Mouse (Mus musculus) lung, embryonic 14.5 days (tissue): ENCODE results near the gene Tead1. TPM values are rescaled to one million over a fixed set of nuclear protein-coding genes. Genes with fewer than 3 reads are reported as not detected.

ENCODE experiments used
- ATAC-seq: fragments of 200-750 bp; cut with Nextera tagmentation; 2 replicates; pipeline ENCODE4 v1.8.0; 2017; ENCODE audit warnings: mild to moderate bottlenecking, moderate TSS enrichment, moderate library complexity; ENCODE audit not compliant: insufficient read depth
- DNase-seq: peaks from one replicate; pipeline ENCODE4 v3.0.0-alpha.2; 2015
- H3K27ac ChIP-seq: fragments of 300-500 bp; sonication (generic); 2 replicates; pipeline ENCODE4 v1.5.1; 2014; ENCODE audit warnings: low read depth, mild to moderate bottlenecking, moderate library complexity
- H3K27me3 ChIP-seq: fragments of 300-500 bp; sonication (generic); 2 replicates; pipeline ENCODE4 v1.6.1; 2014; ENCODE audit warnings: low read length, control low read depth; ENCODE audit not compliant: insufficient read depth
- H3K36me3 ChIP-seq: fragments of 300-500 bp; sonication (generic); 2 replicates; pipeline ENCODE4 v1.6.1; 2014; ENCODE audit warnings: control low read depth; ENCODE audit not compliant: insufficient read depth
- H3K4me1 ChIP-seq: fragments of 300-500 bp; sonication (generic); 2 replicates; pipeline ENCODE4 v1.6.1; 2014; ENCODE audit warnings: antibody characterized with exemption, control low read depth; ENCODE audit not compliant: insufficient read depth
- H3K4me2 ChIP-seq: fragments of 300-500 bp; sonication (generic); 2 replicates; pipeline ENCODE4 v1.6.1; 2014; ENCODE audit warnings: mild to moderate bottlenecking
- H3K4me3 ChIP-seq: fragments of 300-500 bp; sonication (generic); 2 replicates; pipeline ENCODE4 v1.5.1; 2014; ENCODE audit warnings: low read depth, low read length
- H3K9ac ChIP-seq: fragments of 300-500 bp; sonication (generic); 2 replicates; pipeline ENCODE4 v1.6.1; 2014
- H3K9me3 ChIP-seq: fragments of 300-500 bp; sonication (generic); 2 replicates; pipeline ENCODE4 v1.6.1; 2016; ENCODE audit warnings: low read depth, low read length, control low read depth
- CTCF ChIP-seq: IDR thresholded peaks from 2 replicates; pipeline ENCODE4 v1.5.1; 2016; ENCODE audit warnings: antibody characterized with exemption, low read depth
- WGBS: fragments of 180-500 bp; shearing (Covaris S2); extraction: QIAGEN DNeasy Blood & Tissue Kit; methylation state at CpG from one replicate; pipeline ENCODE4 v1.1.7; 2014; 5-methylcytosine and 5-hydroxymethylcytosine counted together
- polyA plus RNA-seq: library from polyadenylated mRNA; unstranded; fragments of >200 nt; fragmentation: Nextera tagmentation; extraction: Ambion mirVana; gene quantifications from 2 replicates; pipeline ENCODE4 v1.2.1, GENCODE M21; 2014

Tead1 gene
- polyA plus RNA-seq, 1 experiment from 2014 or later, result 27.6 TPM

DNA sequence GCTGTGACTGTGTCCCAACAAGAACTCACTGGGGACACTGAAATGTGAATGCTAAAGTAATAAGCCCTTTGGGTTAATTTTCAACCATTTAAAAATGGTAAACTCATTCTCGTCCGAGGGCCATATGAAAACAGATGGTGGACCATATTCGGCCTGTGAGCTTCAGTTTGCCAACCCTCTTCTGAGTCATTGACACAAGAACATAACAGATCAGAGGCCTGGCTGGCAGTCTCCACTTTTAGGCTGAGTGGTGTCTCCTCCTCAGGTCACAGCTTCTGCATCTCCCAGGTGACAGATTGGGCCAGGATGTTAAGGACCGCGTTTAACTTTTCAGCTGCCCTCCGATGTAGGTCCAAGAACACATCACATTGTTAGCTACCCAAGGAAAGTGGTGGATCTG lies 37.6 kb downstream of the Tead1 start:
- DNase-seq, result no peak

DNA sequence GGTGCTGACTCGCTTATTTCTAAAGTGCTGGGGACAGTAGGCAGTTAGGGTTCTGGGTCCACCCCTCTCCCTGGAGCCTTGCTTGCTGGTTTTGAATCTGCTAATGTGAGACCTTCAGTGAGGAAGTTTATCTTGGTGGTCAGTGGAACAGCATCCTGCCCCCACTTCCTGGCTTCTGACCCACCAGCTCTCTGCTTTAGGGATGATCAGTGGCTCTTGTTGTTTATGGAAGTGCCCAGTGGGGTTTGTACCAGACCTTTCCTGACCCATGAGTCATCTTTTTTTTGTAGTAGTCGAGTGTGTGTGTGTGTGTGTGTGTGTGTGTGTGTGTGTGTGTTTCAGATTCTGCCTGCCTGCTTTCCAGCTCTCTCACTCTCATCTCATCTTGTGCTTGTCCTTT lies 38.6 kb downstream of the Tead1 start:
- ATAC-seq, result no peak
- Histone ChIP-seq H3K9me3 (no peaks in the 10 kb centered on the region), H3K27me3 (no peaks in the 10 kb centered on the region), H3K9ac (no peak overlapping the region), H3K4me1 (peaks cover 53% of the 10 kb centered on the region), H3K4me2 (no peak overlapping the region), H3K4me3 (no peak overlapping the region), H3K27ac (peak overlapping the region; percentile 52; the same call in 1 of the 2 replicates), H3K36me3 (no peaks in the 10 kb centered on the region)
- WGBS, result 29% methylated on average over 2 of the region's 2 CpGs
- no peak for TF ChIP-seq CTCF
- DNase-seq, result peak; percentile 47

More for the DNA sequence above, 37.6 kb downstream of the Tead1 start:
- H3K27me3 ChIP-seq, result no peaks in the 10 kb centered on the region
- H3K27ac ChIP-seq, result peak overlapping the region; percentile 16
- 50% methylated on average over 6 of the region's 6 CpGs for WGBS
- TF ChIP-seq CTCF, result no peak
- H3K4me3 ChIP-seq, result no peak overlapping the region
- H3K4me2 ChIP-seq, result no peak overlapping the region
- ATAC-seq, result no peak
- no peaks in the 10 kb centered on the region for H3K36me3 ChIP-seq
- H3K9ac ChIP-seq, result no peak overlapping the region
- peaks cover 51% of the 10 kb centered on the region for H3K4me1 ChIP-seq
- H3K9me3 ChIP-seq, result no peaks in the 10 kb centered on the region

- peak overlapping the region; percentile 92 for H3K27ac ChIP-seq
- H3K9me3 ChIP-seq, result no peaks in the 10 kb centered on the region
These were observed 40.5 kb downstream of the Tead1 start for GRCm38 (mm10) chr7:112719394-112720142.

DNA sequence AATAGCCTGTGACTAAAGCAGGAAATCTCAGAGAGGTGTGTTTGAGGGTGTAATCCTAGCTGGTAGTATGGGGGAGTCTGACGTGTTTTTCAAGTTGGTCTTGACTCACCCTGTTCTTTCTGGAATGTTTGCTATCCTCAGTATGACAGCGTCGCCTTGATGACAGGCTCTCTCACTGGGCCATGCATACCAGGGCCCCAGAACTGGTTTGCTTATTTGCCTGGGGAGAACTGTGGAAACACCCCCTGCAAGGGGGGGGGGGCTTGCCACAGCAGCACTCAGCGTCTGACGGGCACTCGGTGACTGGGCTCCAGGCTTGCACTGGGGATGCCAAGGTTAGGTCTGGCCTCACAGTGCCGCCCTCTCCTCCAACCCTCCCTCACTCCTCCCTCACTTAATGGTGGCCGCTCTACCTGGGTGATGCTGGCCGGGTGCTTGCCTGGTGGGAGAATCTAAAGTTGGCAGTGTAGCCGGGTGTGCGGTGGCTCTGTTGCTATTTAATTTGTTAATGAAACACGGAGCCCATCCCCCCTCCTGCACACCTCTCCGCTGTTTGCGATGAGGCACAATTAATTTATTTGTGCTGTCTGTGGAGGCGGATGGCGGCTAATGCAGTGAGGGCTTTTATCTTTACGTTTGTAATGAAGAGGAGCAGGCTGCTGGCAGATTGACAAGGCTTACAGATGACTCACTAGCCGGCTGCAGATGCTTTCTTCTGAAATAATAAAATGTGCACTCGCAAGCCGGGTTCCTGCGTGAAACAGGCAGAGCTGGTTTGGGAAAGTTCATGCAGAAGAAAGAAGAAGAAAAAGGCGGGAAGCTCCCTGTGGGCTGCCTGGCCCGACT lies 41.2 kb downstream of the Tead1 start:
- H3K4me2 ChIP-seq, result peak overlapping the region; percentile 61
- peaks cover 51% of the 10 kb centered on the region for H3K4me1 ChIP-seq
- H3K27me3 ChIP-seq, result no peaks in the 10 kb centered on the region
- peak overlapping the region; percentile 15 for H3K4me3 ChIP-seq
- WGBS, result 5% methylated on average over 23 of the region's 23 CpGs
- TF ChIP-seq CTCF, result no peak
- no peaks in the 10 kb centered on the region for H3K9me3 ChIP-seq
- H3K27ac ChIP-seq, result peak overlapping the region; percentile 92
- no peaks in the 10 kb centered on the region for H3K36me3 ChIP-seq
- peak overlapping the region; percentile 27 for H3K9ac ChIP-seq
- peak; percentile 87 for ATAC-seq
- peak; percentile 85 for DNase-seq

More at GRCm38 (mm10) chr7:112719394-112720142, 40.5 kb downstream of the Tead1 start:
- TF ChIP-seq CTCF, result no peak
- Histone ChIP-seq H3K4me1 (peaks cover 51% of the 10 kb centered on the region), H3K27me3 (no peaks in the 10 kb centered on the region), H3K4me2 (peak overlapping the region; percentile 61), H3K36me3 (no peaks in the 10 kb centered on the region), H3K9ac (no peak overlapping the region), H3K4me3 (0 out of 2 replicates have a peak overlapping the region, but pooled peaks have one; percentile 15)
- 9% methylated on average over 11 of the region's 11 CpGs for WGBS
- DNase-seq (peak; percentile 52), ATAC-seq (no peak)

DNA sequence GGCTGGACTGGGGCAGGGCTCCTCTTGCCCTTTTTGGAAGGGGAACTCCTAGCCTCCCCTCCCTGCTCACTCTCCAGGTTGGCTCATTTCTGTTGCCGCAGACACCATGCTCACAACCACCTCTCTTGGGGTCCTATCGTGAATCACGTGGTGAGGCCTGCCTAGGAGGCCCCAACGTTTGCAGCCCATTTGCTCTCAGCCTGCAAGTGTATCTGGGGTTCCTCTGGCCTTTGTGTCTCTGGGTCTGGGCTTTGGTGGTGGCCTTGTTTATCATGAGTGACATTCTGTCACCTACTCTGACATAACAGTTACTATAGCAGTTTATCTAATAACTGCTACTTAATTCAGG lies 41.8 kb downstream of the Tead1 start:
- no peaks in the 10 kb centered on the region for H3K9me3 ChIP-seq
- no peaks in the 10 kb centered on the region for H3K36me3 ChIP-seq
- no peak for DNase-seq
- H3K9ac ChIP-seq, result peak overlapping the region; percentile 27
- TF ChIP-seq CTCF, result no peak
- peak; percentile 15; the same call in 1 of the 2 replicates for ATAC-seq
- H3K27ac ChIP-seq, result peak overlapping the region; percentile 92
- WGBS, result 2% methylated on average over 4 of the region's 4 CpGs
- peaks cover 51% of the 10 kb centered on the region for H3K4me1 ChIP-seq
- no peaks in the 10 kb centered on the region for H3K27me3 ChIP-seq
- no peak overlapping the region for H3K4me3 ChIP-seq
- peak overlapping the region; percentile 61 for H3K4me2 ChIP-seq

DNA sequence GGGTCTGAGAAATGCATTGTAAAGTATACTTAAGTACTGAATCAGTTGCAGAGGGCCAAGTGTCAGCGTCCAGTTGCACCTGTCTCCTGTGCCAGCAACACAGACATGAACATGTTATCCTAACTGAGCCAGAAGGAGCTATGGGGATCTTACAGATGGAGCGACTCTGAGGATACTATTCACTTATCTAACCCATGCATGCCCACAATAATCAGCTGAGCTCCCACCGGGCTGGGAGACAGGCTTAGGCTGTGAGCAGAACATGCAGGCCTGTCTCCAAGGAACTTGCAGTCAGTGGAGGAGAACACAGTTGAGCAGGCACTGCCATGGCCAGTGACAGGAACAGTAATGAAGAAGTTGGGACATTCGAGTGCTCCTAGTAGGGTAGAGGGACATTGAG lies 42.7 kb downstream of the Tead1 start:
- Histone ChIP-seq H3K27me3 (no peaks in the 10 kb centered on the region), H3K4me2 (no peak overlapping the region), H3K9me3 (no peaks in the 10 kb centered on the region), H3K9ac (no peak overlapping the region), H3K4me3 (no peak overlapping the region), H3K4me1 (peaks cover 43% of the 10 kb centered on the region), H3K36me3 (no peaks in the 10 kb centered on the region), H3K27ac (no peak overlapping the region)
- ATAC-seq, result no peak
- no peak for DNase-seq
- WGBS, result 75% methylated on average over 4 of the region's 4 CpGs
- no peak for TF ChIP-seq CTCF

DNA sequence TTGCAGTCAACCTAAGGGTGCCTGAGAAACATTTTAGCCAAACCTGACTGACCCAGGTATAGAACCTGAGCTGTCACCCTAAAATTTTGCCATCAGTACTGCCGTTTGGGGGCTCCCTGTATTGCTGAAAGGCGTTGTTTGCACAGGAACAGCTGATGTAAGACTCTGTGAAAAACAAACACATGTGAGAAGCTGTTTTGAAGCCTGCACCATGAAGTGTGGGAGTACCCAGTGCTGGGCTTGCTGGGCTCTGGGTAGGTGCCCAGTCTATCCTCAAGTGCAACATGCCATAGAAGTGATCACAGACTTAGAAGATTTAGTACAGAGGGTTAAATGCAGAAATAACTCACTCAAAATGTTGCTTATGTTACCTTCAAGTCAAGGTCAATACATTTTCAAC lies 49.3 kb downstream of the Tead1 start:
- Histone ChIP-seq H3K4me1 (peaks cover 43% of the 10 kb centered on the region), H3K27me3 (no peaks in the 10 kb centered on the region), H3K36me3 (no peaks in the 10 kb centered on the region), H3K9me3 (no peaks in the 10 kb centered on the region), H3K4me3 (no peak overlapping the region), H3K27ac (0 out of 2 replicates have a peak overlapping the region, but pooled peaks have one; percentile 16), H3K9ac (no peak overlapping the region), H3K4me2 (no peak overlapping the region)
- WGBS, result 44% methylated on average over 2 of the region's 2 CpGs
- DNase-seq (no peak), ATAC-seq (no peak)
- TF ChIP-seq CTCF, result no peak
